Mouse (Mus musculus): ENCODE data around the gene Atp2c1. TPM values are rescaled to one million over a fixed set of nuclear protein-coding genes. Genes with fewer than 3 reads are reported as not detected.

The Atp2c1 gene
- polyA plus RNA-seq, 1 experiment from 2014 or later = 43.7 TPM

- Histone ChIP-seq H3K36me3 (ENCODE audit: control insufficient read depth, insufficient read depth) (no peaks in the 10 kb centered on the region), H3K9ac (ENCODE audit: low read length) (no peak overlapping the region), H3K9me3 (replicated peaks; ENCODE audit: control insufficient read depth, low read length) (no peaks in the 10 kb centered on the region), H3K27me3 (ENCODE audit: control insufficient read depth, insufficient read depth, low read length) (peaks cover 2% of the 10 kb centered on the region; the same call in 1 of the 2 replicates), H3K27ac (ENCODE audit: low read length) (no peak overlapping the region), H3K4me2 (ENCODE audit: low read depth, low read length) (no peak overlapping the region), H3K4me1 (ENCODE audit: control insufficient read depth, insufficient read depth, low read length) (no peaks in the 10 kb centered on the region), H3K4me3 (ENCODE audit: low read length) (no peak overlapping the region)
- WGBS = 15% methylated on average over 4 of the region's 4 CpGs
- no peak for ATAC-seq (replicated peaks; ENCODE audit: extremely low read depth, insufficient read depth, low FRiP score)
These were observed 137.8 kb downstream of the Atp2c1 start for GRCm38 (mm10) chr9:105389289-105389688.

- ATAC-seq (replicated peaks; ENCODE audit: extremely low read depth, insufficient read depth, low FRiP score) = no peak
- Histone ChIP-seq H3K9ac (ENCODE audit: low read length) (no peak overlapping the region), H3K27me3 (ENCODE audit: control insufficient read depth, insufficient read depth, low read length) (no peaks in the 10 kb centered on the region), H3K4me1 (ENCODE audit: control insufficient read depth, insufficient read depth, low read length) (no peaks in the 10 kb centered on the region), H3K9me3 (replicated peaks; ENCODE audit: control insufficient read depth, low read length) (no peaks in the 10 kb centered on the region), H3K27ac (ENCODE audit: low read length) (no peak overlapping the region), H3K4me3 (ENCODE audit: low read length) (no peak overlapping the region), H3K36me3 (ENCODE audit: control insufficient read depth, insufficient read depth) (no peaks in the 10 kb centered on the region), H3K4me2 (ENCODE audit: low read depth, low read length) (no peak overlapping the region)
- WGBS = 74% methylated on average over 5 of the region's 5 CpGs
These were observed 139.7 kb downstream of the Atp2c1 start for GRCm38 (mm10) chr9:105387403-105387802.

GRCm38 (mm10) chr9:105379533-105380145 lies 147.5 kb downstream of the Atp2c1 start:
- ATAC-seq (replicated peaks; ENCODE audit: extremely low read depth, insufficient read depth, low FRiP score) = no peak
- H3K36me3 ChIP-seq (ENCODE audit: control insufficient read depth, insufficient read depth) = no peaks in the 10 kb centered on the region

GRCm38 (mm10) chr9:105377622-105378021 lies 149.5 kb downstream of the Atp2c1 start:
- WGBS = 57% methylated on average over 3 of the region's 3 CpGs
- H3K27ac ChIP-seq (ENCODE audit: low read length) = no peak overlapping the region
- no peaks in the 10 kb centered on the region for H3K4me1 ChIP-seq (ENCODE audit: control insufficient read depth, insufficient read depth, low read length)
- H3K36me3 ChIP-seq (ENCODE audit: control insufficient read depth, insufficient read depth) = no peaks in the 10 kb centered on the region
- no peaks in the 10 kb centered on the region for H3K27me3 ChIP-seq (ENCODE audit: control insufficient read depth, insufficient read depth, low read length)
- no peak overlapping the region for H3K4me2 ChIP-seq (ENCODE audit: low read depth, low read length)
- no peaks in the 10 kb centered on the region for H3K9me3 ChIP-seq (replicated peaks; ENCODE audit: control insufficient read depth, low read length)
- H3K4me3 ChIP-seq (ENCODE audit: low read length) = no peak overlapping the region
- ATAC-seq (replicated peaks; ENCODE audit: extremely low read depth, insufficient read depth, low FRiP score) = no peak
- H3K9ac ChIP-seq (ENCODE audit: low read length) = no peak overlapping the region

More at GRCm38 (mm10) chr9:105379533-105380145, 147.5 kb downstream of the Atp2c1 start:
- H3K4me3 ChIP-seq (ENCODE audit: low read length) = no peak overlapping the region
- no peak overlapping the region for H3K4me2 ChIP-seq (ENCODE audit: low read depth, low read length)
- WGBS = 77% methylated on average over 8 of the region's 8 CpGs
- H3K9ac ChIP-seq (ENCODE audit: low read length) = no peak overlapping the region
- no peaks in the 10 kb centered on the region for H3K9me3 ChIP-seq (replicated peaks; ENCODE audit: control insufficient read depth, low read length)
- no peaks in the 10 kb centered on the region for H3K4me1 ChIP-seq (ENCODE audit: control insufficient read depth, insufficient read depth, low read length)
- no peaks in the 10 kb centered on the region for H3K27me3 ChIP-seq (ENCODE audit: control insufficient read depth, insufficient read depth, low read length)
- H3K27ac ChIP-seq (ENCODE audit: low read length) = no peak overlapping the region

GRCm38 (mm10) chr9:105376954-105377530 lies 150.1 kb downstream of the Atp2c1 start:
- 73% methylated on average over 7 of the region's 7 CpGs for WGBS
- no peak overlapping the region for H3K4me3 ChIP-seq (ENCODE audit: low read length)
- H3K4me2 ChIP-seq (ENCODE audit: low read depth, low read length) = no peak overlapping the region
- no peaks in the 10 kb centered on the region for H3K27me3 ChIP-seq (ENCODE audit: control insufficient read depth, insufficient read depth, low read length)
- H3K9ac ChIP-seq (ENCODE audit: low read length) = no peak overlapping the region
- no peaks in the 10 kb centered on the region for H3K36me3 ChIP-seq (ENCODE audit: control insufficient read depth, insufficient read depth)
- H3K4me1 ChIP-seq (ENCODE audit: control insufficient read depth, insufficient read depth, low read length) = no peaks in the 10 kb centered on the region
- ATAC-seq (replicated peaks; ENCODE audit: extremely low read depth, insufficient read depth, low FRiP score) = no peak
- H3K9me3 ChIP-seq (replicated peaks; ENCODE audit: control insufficient read depth, low read length) = no peaks in the 10 kb centered on the region
- H3K27ac ChIP-seq (ENCODE audit: low read length) = no peak overlapping the region

GRCm38 (mm10) chr9:105376411-105376810 lies 150.7 kb downstream of the Atp2c1 start:
- no peak overlapping the region for H3K27ac ChIP-seq (ENCODE audit: low read length)
- WGBS = 59% methylated on average over 7 of the region's 7 CpGs
- no peak for ATAC-seq (replicated peaks; ENCODE audit: extremely low read depth, insufficient read depth, low FRiP score)

GRCm38 (mm10) chr9:105374361-105374760 lies 152.8 kb downstream of the Atp2c1 start:
- Histone ChIP-seq H3K36me3 (ENCODE audit: control insufficient read depth, insufficient read depth) (no peaks in the 10 kb centered on the region), H3K9ac (ENCODE audit: low read length) (no peak overlapping the region), H3K27ac (ENCODE audit: low read length) (no peak overlapping the region), H3K4me1 (ENCODE audit: control insufficient read depth, insufficient read depth, low read length) (no peaks in the 10 kb centered on the region), H3K4me2 (ENCODE audit: low read depth, low read length) (no peak overlapping the region), H3K4me3 (ENCODE audit: low read length) (no peak overlapping the region), H3K9me3 (replicated peaks; ENCODE audit: control insufficient read depth, low read length) (no peaks in the 10 kb centered on the region), H3K27me3 (ENCODE audit: control insufficient read depth, insufficient read depth, low read length) (no peaks in the 10 kb centered on the region)
- ATAC-seq (replicated peaks; ENCODE audit: extremely low read depth, insufficient read depth, low FRiP score) = no peak
- WGBS = 50% methylated on average over 5 of the region's 5 CpGs

More at GRCm38 (mm10) chr9:105376411-105376810, 150.7 kb downstream of the Atp2c1 start:
- H3K9me3 ChIP-seq (replicated peaks; ENCODE audit: control insufficient read depth, low read length) = no peaks in the 10 kb centered on the region
- no peaks in the 10 kb centered on the region for H3K27me3 ChIP-seq (ENCODE audit: control insufficient read depth, insufficient read depth, low read length)
- H3K36me3 ChIP-seq (ENCODE audit: control insufficient read depth, insufficient read depth) = no peaks in the 10 kb centered on the region
- H3K4me2 ChIP-seq (ENCODE audit: low read depth, low read length) = no peak overlapping the region
- no peak overlapping the region for H3K9ac ChIP-seq (ENCODE audit: low read length)
- no peak overlapping the region for H3K4me3 ChIP-seq (ENCODE audit: low read length)
- H3K4me1 ChIP-seq (ENCODE audit: control insufficient read depth, insufficient read depth, low read length) = no peaks in the 10 kb centered on the region

- Histone ChIP-seq H3K9me3 (replicated peaks; ENCODE audit: control insufficient read depth, low read length) (no peaks in the 10 kb centered on the region), H3K9ac (ENCODE audit: low read length) (no peak overlapping the region), H3K4me1 (ENCODE audit: control insufficient read depth, insufficient read depth, low read length) (no peaks in the 10 kb centered on the region), H3K27ac (ENCODE audit: low read length) (no peak overlapping the region), H3K36me3 (ENCODE audit: control insufficient read depth, insufficient read depth) (no peaks in the 10 kb centered on the region), H3K4me2 (ENCODE audit: low read depth, low read length) (no peak overlapping the region), H3K4me3 (ENCODE audit: low read length) (no peak overlapping the region), H3K27me3 (ENCODE audit: control insufficient read depth, insufficient read depth, low read length) (no peaks in the 10 kb centered on the region)
- WGBS = 81% methylated on average over 3 of the region's 3 CpGs
- ATAC-seq (replicated peaks; ENCODE audit: extremely low read depth, insufficient read depth, low FRiP score) = no peak
These were observed 158.5 kb downstream of the Atp2c1 start for GRCm38 (mm10) chr9:105368605-105369004.

GRCm38 (mm10) chr9:105366199-105366598 lies 160.9 kb downstream of the Atp2c1 start:
- no peak overlapping the region for H3K9ac ChIP-seq (ENCODE audit: low read length)
- H3K27ac ChIP-seq (ENCODE audit: low read length) = no peak overlapping the region
- H3K4me2 ChIP-seq (ENCODE audit: low read depth, low read length) = no peak overlapping the region
- ATAC-seq (replicated peaks; ENCODE audit: extremely low read depth, insufficient read depth, low FRiP score) = no peak
- no peaks in the 10 kb centered on the region for H3K9me3 ChIP-seq (replicated peaks; ENCODE audit: control insufficient read depth, low read length)
- no peaks in the 10 kb centered on the region for H3K4me1 ChIP-seq (ENCODE audit: control insufficient read depth, insufficient read depth, low read length)
- 81% methylated on average over 4 of the region's 4 CpGs for WGBS
- H3K27me3 ChIP-seq (ENCODE audit: control insufficient read depth, insufficient read depth, low read length) = no peaks in the 10 kb centered on the region
- H3K36me3 ChIP-seq (ENCODE audit: control insufficient read depth, insufficient read depth) = no peaks in the 10 kb centered on the region
- H3K4me3 ChIP-seq (ENCODE audit: low read length) = no peak overlapping the region
